Mouse (Mus musculus): ENCODE measurements around the gene Mipol1.
"Not testable (repeated sequence)": the region's sequence is repeated elsewhere in the genome, so short reads cannot be mapped to it uniquely, and the experiment has no call there.

Mipol1 gene

GRCm38 (mm10) chr12:57424902-57425301, 194.7 kb downstream of the Mipol1 start:
- no peak for DNase-seq (ENCODE audit: low spot score in 2 of 2)

GRCm38 (mm10) chr12:57428243-57428642, 198.0 kb downstream of the Mipol1 start:
- no peak for DNase-seq (ENCODE audit: low spot score in 2 of 2)

- no peak for DNase-seq (ENCODE audit: low spot score in 2 of 2)
Measured at GRCm38 (mm10) chr12:57428767-57429166, 198.5 kb downstream of the Mipol1 start.

- DNase-seq (ENCODE audit: low spot score in 2 of 2) = not testable (repeated sequence)
Measured at GRCm38 (mm10) chr12:57436939-57437659, 206.9 kb downstream of the Mipol1 start.

GRCm38 (mm10) chr12:57444281-57444903, 214.2 kb downstream of the Mipol1 start:
- DNase-seq (ENCODE audit: low spot score in 2 of 2) = no peak

GRCm38 (mm10) chr12:57447331-57447730, 217.1 kb downstream of the Mipol1 start:
- DNase-seq (ENCODE audit: low spot score in 2 of 2) = no peak

- no peak for DNase-seq (ENCODE audit: low spot score in 2 of 2)
Measured at GRCm38 (mm10) chr12:57449299-57449698, 219.1 kb downstream of the Mipol1 start.

GRCm38 (mm10) chr12:57450017-57450583, 219.9 kb downstream of the Mipol1 start:
- no peak for DNase-seq (ENCODE audit: low spot score in 2 of 2)

GRCm38 (mm10) chr12:57456911-57457310, 226.7 kb downstream of the Mipol1 start:
- no peak for DNase-seq (ENCODE audit: low spot score in 2 of 2)

GRCm38 (mm10) chr12:57457339-57457738, 227.1 kb downstream of the Mipol1 start:
- no peak for DNase-seq (ENCODE audit: low spot score in 2 of 2)

GRCm38 (mm10) chr12:57464520-57465334, 234.5 kb downstream of the Mipol1 start:
- no peak for DNase-seq (ENCODE audit: low spot score in 2 of 2)

GRCm38 (mm10) chr12:57471786-57472185, 241.6 kb downstream of the Mipol1 start:
- no peak for DNase-seq (ENCODE audit: low spot score in 2 of 2)

- no peak for DNase-seq (ENCODE audit: low spot score in 2 of 2)
Measured at GRCm38 (mm10) chr12:57476876-57477275, 246.6 kb downstream of the Mipol1 start.

GRCm38 (mm10) chr12:57481823-57482222, 251.6 kb downstream of the Mipol1 start:
- no peak for DNase-seq (ENCODE audit: low spot score in 2 of 2)

GRCm38 (mm10) chr12:57496347-57497119, 266.3 kb downstream of the Mipol1 start:
- DNase-seq (ENCODE audit: low spot score in 2 of 2) = no peak

- DNase-seq (ENCODE audit: low spot score in 2 of 2) = no peak
Measured at GRCm38 (mm10) chr12:57500246-57500645, 270.0 kb downstream of the Mipol1 start.

- no peak for DNase-seq (ENCODE audit: low spot score in 2 of 2)
Measured at GRCm38 (mm10) chr12:57505329-57505728, 275.1 kb downstream of the Mipol1 start.

- DNase-seq (ENCODE audit: low spot score in 2 of 2) = no peak
Measured at GRCm38 (mm10) chr12:57508938-57509337, 278.7 kb downstream of the Mipol1 start.

GRCm38 (mm10) chr12:57509726-57510125, 279.5 kb downstream of the Mipol1 start:
- DNase-seq (ENCODE audit: low spot score in 2 of 2) = no peak

- no peak for DNase-seq (ENCODE audit: low spot score in 2 of 2)
Measured at GRCm38 (mm10) chr12:57511127-57511526, 280.9 kb downstream of the Mipol1 start.

GRCm38 (mm10) chr12:57511560-57511959, 281.3 kb downstream of the Mipol1 start:
- DNase-seq (ENCODE audit: low spot score in 2 of 2) = no peak
